Mouse (Mus musculus): Measurements from ENCODE around the gene Hoxc8. TPM values are rescaled to one million over a fixed set of nuclear protein-coding genes. Genes with fewer than 3 reads are reported as not detected.

The Hoxc8 gene
- polyA plus RNA-seq, 1 experiment from 2014 or later = not detected

- no peaks in the 10 kb centered on the region for H3K4me1 ChIP-seq (replicated peaks; ENCODE audit: control insufficient read depth, insufficient read depth, low read length)
- no peak overlapping the region for H3K9ac ChIP-seq (replicated peaks; ENCODE audit: low read depth, low read length)
- ATAC-seq = no peak
- peaks cover 84% of the 10 kb centered on the region for H3K27me3 ChIP-seq (replicated peaks; ENCODE audit: control insufficient read depth, insufficient read depth, low read length)
- no peak overlapping the region for H3K4me2 ChIP-seq (ENCODE audit: low read length)
- H3K36me3 ChIP-seq (ENCODE audit: control insufficient read depth, insufficient read depth) = no peaks in the 10 kb centered on the region
- WGBS = 4% methylated on average over 6 of the region's 6 CpGs
- H3K27ac ChIP-seq (ENCODE audit: low read length) = no peak overlapping the region
- H3K9me3 ChIP-seq (ENCODE audit: control insufficient read depth, low read length) = no peaks in the 10 kb centered on the region
- no peak overlapping the region for H3K4me3 ChIP-seq (replicated peaks; ENCODE audit: low read length)
These were observed 36.8 kb upstream of the Hoxc8 start for GRCm38 (mm10) chr15:102953561-102953960.

- Histone ChIP-seq H3K4me2 (ENCODE audit: low read length) (no peak within 1 kb of the TSS), H3K27me3 (replicated peaks; ENCODE audit: control insufficient read depth, insufficient read depth, low read length) (peaks cover 81% of the 10 kb centered on the region), H3K36me3 (ENCODE audit: control insufficient read depth, insufficient read depth) (no peaks in the 10 kb centered on the region), H3K9ac (replicated peaks; ENCODE audit: low read depth, low read length) (no peak within 1 kb of the TSS), H3K4me3 (replicated peaks; ENCODE audit: low read length) (no peak within 1 kb of the TSS), H3K27ac (ENCODE audit: low read length) (no peak within 1 kb of the TSS), H3K4me1 (replicated peaks; ENCODE audit: control insufficient read depth, insufficient read depth, low read length) (no peaks in the 10 kb centered on the region), H3K9me3 (ENCODE audit: control insufficient read depth, low read length) (no peaks in the 10 kb centered on the region)
- under 1% methylated on average over 57 of the region's 57 CpGs for WGBS
- ATAC-seq = no peak
These were observed 36.0 kb upstream of the Hoxc8 start, which contains the start of gene Hoxc11 for GRCm38 (mm10) chr15:102954192-102955006. TSS of gene Hoxc11 (plus strand) at chr15:102954427.

- no peak overlapping the region for H3K4me3 ChIP-seq (replicated peaks; ENCODE audit: low read length)
- no peak overlapping the region for H3K9ac ChIP-seq (replicated peaks; ENCODE audit: low read depth, low read length)
- H3K27me3 ChIP-seq (replicated peaks; ENCODE audit: control insufficient read depth, insufficient read depth, low read length) = peaks cover 82% of the 10 kb centered on the region
- no peak for ATAC-seq
- no peak overlapping the region for H3K4me2 ChIP-seq (ENCODE audit: low read length)
- H3K27ac ChIP-seq (ENCODE audit: low read length) = no peak overlapping the region
- H3K9me3 ChIP-seq (ENCODE audit: control insufficient read depth, low read length) = no peaks in the 10 kb centered on the region
- 0% methylated on average over 28 of the region's 28 CpGs for WGBS
- H3K4me1 ChIP-seq (replicated peaks; ENCODE audit: control insufficient read depth, insufficient read depth, low read length) = no peaks in the 10 kb centered on the region
- no peaks in the 10 kb centered on the region for H3K36me3 ChIP-seq (ENCODE audit: control insufficient read depth, insufficient read depth)
These were observed 35.4 kb upstream of the Hoxc8 start for GRCm38 (mm10) chr15:102955007-102955382.

GRCm38 (mm10) chr15:102955833-102956640 is 34.4 kb upstream of the Hoxc8 start:
- H3K9ac ChIP-seq (replicated peaks; ENCODE audit: low read depth, low read length) = no peak overlapping the region
- no peak overlapping the region for H3K4me3 ChIP-seq (replicated peaks; ENCODE audit: low read length)
- no peak for ATAC-seq
- WGBS = under 1% methylated on average over 39 of the region's 40 CpGs
- H3K4me2 ChIP-seq (ENCODE audit: low read length) = no peak overlapping the region
- H3K36me3 ChIP-seq (ENCODE audit: control insufficient read depth, insufficient read depth) = no peaks in the 10 kb centered on the region
- peaks cover 84% of the 10 kb centered on the region for H3K27me3 ChIP-seq (replicated peaks; ENCODE audit: control insufficient read depth, insufficient read depth, low read length)
- H3K9me3 ChIP-seq (ENCODE audit: control insufficient read depth, low read length) = no peaks in the 10 kb centered on the region
- H3K4me1 ChIP-seq (replicated peaks; ENCODE audit: control insufficient read depth, insufficient read depth, low read length) = no peaks in the 10 kb centered on the region
- H3K27ac ChIP-seq (ENCODE audit: low read length) = no peak overlapping the region

- H3K9me3 ChIP-seq (ENCODE audit: control insufficient read depth, low read length) = no peaks in the 10 kb centered on the region
- no peak overlapping the region for H3K4me2 ChIP-seq (ENCODE audit: low read length)
- H3K36me3 ChIP-seq (ENCODE audit: control insufficient read depth, insufficient read depth) = no peaks in the 10 kb centered on the region
- H3K27me3 ChIP-seq (replicated peaks; ENCODE audit: control insufficient read depth, insufficient read depth, low read length) = peaks cover 84% of the 10 kb centered on the region
- under 1% methylated on average over 12 of the region's 12 CpGs for WGBS
- no peak overlapping the region for H3K9ac ChIP-seq (replicated peaks; ENCODE audit: low read depth, low read length)
- no peaks in the 10 kb centered on the region for H3K4me1 ChIP-seq (replicated peaks; ENCODE audit: control insufficient read depth, insufficient read depth, low read length)
- no peak overlapping the region for H3K4me3 ChIP-seq (replicated peaks; ENCODE audit: low read length)
- no peak overlapping the region for H3K27ac ChIP-seq (ENCODE audit: low read length)
- no peak for ATAC-seq
These were observed 33.5 kb upstream of the Hoxc8 start for GRCm38 (mm10) chr15:102956906-102957305.

- H3K4me3 ChIP-seq (replicated peaks; ENCODE audit: low read length) = no peak overlapping the region
- no peak overlapping the region for H3K9ac ChIP-seq (replicated peaks; ENCODE audit: low read depth, low read length)
- under 1% methylated on average over 13 of the region's 13 CpGs for WGBS
- ATAC-seq = no peak
- H3K27me3 ChIP-seq (replicated peaks; ENCODE audit: control insufficient read depth, insufficient read depth, low read length) = peaks cover 83% of the 10 kb centered on the region
- no peaks in the 10 kb centered on the region for H3K9me3 ChIP-seq (ENCODE audit: control insufficient read depth, low read length)
- H3K4me1 ChIP-seq (replicated peaks; ENCODE audit: control insufficient read depth, insufficient read depth, low read length) = no peaks in the 10 kb centered on the region
- H3K27ac ChIP-seq (ENCODE audit: low read length) = no peak overlapping the region
- no peak overlapping the region for H3K4me2 ChIP-seq (ENCODE audit: low read length)
- no peaks in the 10 kb centered on the region for H3K36me3 ChIP-seq (ENCODE audit: control insufficient read depth, insufficient read depth)
These were observed 30.7 kb upstream of the Hoxc8 start for GRCm38 (mm10) chr15:102959663-102960191.

GRCm38 (mm10) chr15:102961728-102962127 is 28.7 kb upstream of the Hoxc8 start:
- Histone ChIP-seq H3K27me3 (replicated peaks; ENCODE audit: control insufficient read depth, insufficient read depth, low read length) (peaks cover 93% of the 10 kb centered on the region), H3K4me3 (replicated peaks; ENCODE audit: low read length) (no peak overlapping the region), H3K4me1 (replicated peaks; ENCODE audit: control insufficient read depth, insufficient read depth, low read length) (no peaks in the 10 kb centered on the region; the same call in 1 of the 2 replicates), H3K36me3 (ENCODE audit: control insufficient read depth, insufficient read depth) (no peaks in the 10 kb centered on the region), H3K9me3 (ENCODE audit: control insufficient read depth, low read length) (no peaks in the 10 kb centered on the region), H3K4me2 (ENCODE audit: low read length) (no peak overlapping the region), H3K9ac (replicated peaks; ENCODE audit: low read depth, low read length) (no peak overlapping the region), H3K27ac (ENCODE audit: low read length) (no peak overlapping the region)
- 4% methylated on average over 6 of the region's 6 CpGs for whole genome bisulfite sequencing
- ATAC-seq = no peak

- H3K4me3 ChIP-seq (replicated peaks; ENCODE audit: low read length) = no peak overlapping the region
- no peak for ATAC-seq
- no peak overlapping the region for H3K4me2 ChIP-seq (ENCODE audit: low read length)
- H3K9me3 ChIP-seq (ENCODE audit: control insufficient read depth, low read length) = no peaks in the 10 kb centered on the region
- H3K4me1 ChIP-seq (replicated peaks; ENCODE audit: control insufficient read depth, insufficient read depth, low read length) = no peaks in the 10 kb centered on the region; the same call in 1 of the 2 replicates
- no peaks in the 10 kb centered on the region for H3K36me3 ChIP-seq (ENCODE audit: control insufficient read depth, insufficient read depth)
- no peak overlapping the region for H3K27ac ChIP-seq (ENCODE audit: low read length)
- H3K27me3 ChIP-seq (replicated peaks; ENCODE audit: control insufficient read depth, insufficient read depth, low read length) = peaks cover 93% of the 10 kb centered on the region
- no peak overlapping the region for H3K9ac ChIP-seq (replicated peaks; ENCODE audit: low read depth, low read length)
- WGBS = 1% methylated on average over 13 of the region's 13 CpGs
These were observed 27.9 kb upstream of the Hoxc8 start for GRCm38 (mm10) chr15:102962492-102962891.

- Histone ChIP-seq H3K4me1 (replicated peaks; ENCODE audit: control insufficient read depth, insufficient read depth, low read length) (no peaks in the 10 kb centered on the region; the same call in 1 of the 2 replicates), H3K9ac (replicated peaks; ENCODE audit: low read depth, low read length) (no peak overlapping the region), H3K4me3 (replicated peaks; ENCODE audit: low read length) (no peak overlapping the region), H3K4me2 (ENCODE audit: low read length) (no peak overlapping the region), H3K36me3 (ENCODE audit: control insufficient read depth, insufficient read depth) (no peaks in the 10 kb centered on the region), H3K27me3 (replicated peaks; ENCODE audit: control insufficient read depth, insufficient read depth, low read length) (peaks cover 92% of the 10 kb centered on the region), H3K27ac (ENCODE audit: low read length) (no peak overlapping the region), H3K9me3 (ENCODE audit: control insufficient read depth, low read length) (no peaks in the 10 kb centered on the region)
- WGBS = 2% methylated on average over 8 of the region's 8 CpGs
- no peak for ATAC-seq
These were observed 27.1 kb upstream of the Hoxc8 start for GRCm38 (mm10) chr15:102963259-102963658.
